Mouse (Mus musculus) stomach, postnatal 0 days (tissue): ENCODE measurements around the gene Tnfrsf22. TPM values are rescaled to one million over a fixed set of nuclear protein-coding genes. Genes with fewer than 3 reads are reported as not detected.

ENCODE experiments used
- ATAC-seq: fragments of 200-750 bp; cut with Nextera tagmentation; 2 replicates; pipeline ENCODE4 v1.8.0; 2017; ENCODE audit not compliant: low FRiP score, low TSS enrichment
- DNase-seq: peaks from one replicate; pipeline ENCODE4 v3.0.0-alpha.2; 2016; ENCODE audit warnings: low spot score
- H3K27ac ChIP-seq: fragments of 300-500 bp; sonication (generic); replicated peaks from 2 replicates; pipeline ENCODE4 v1.5.1; 2014; ENCODE audit warnings: mild to moderate bottlenecking, control low read depth
- H3K27me3 ChIP-seq: fragments of 300-500 bp; sonication (generic); 2 replicates; pipeline ENCODE4 v1.6.1; 2014; ENCODE audit warnings: low read length; ENCODE audit not compliant: control insufficient read depth, insufficient read depth
- H3K36me3 ChIP-seq: fragments of 300-500 bp; sonication (generic); 2 replicates; pipeline ENCODE4 v1.6.1; 2014; ENCODE audit warnings: low read length, mixed read lengths; ENCODE audit not compliant: control insufficient read depth, insufficient read depth
- H3K4me1 ChIP-seq: fragments of 300-500 bp; sonication (generic); replicated peaks from 2 replicates; pipeline ENCODE4 v1.6.1; 2014; ENCODE audit warnings: antibody characterized with exemption; ENCODE audit not compliant: control insufficient read depth, insufficient read depth
- H3K4me2 ChIP-seq: fragments of 300-500 bp; sonication (generic); replicated peaks from 2 replicates; pipeline ENCODE4 v1.6.1; 2014; ENCODE audit warnings: low read depth, mild to moderate bottlenecking, control low read depth, moderate library complexity
- H3K4me3 ChIP-seq: fragments of 300-500 bp; sonication (generic); 2 replicates; pipeline ENCODE4 v1.5.1; 2014; ENCODE audit warnings: low read depth, low read length, control low read depth
- H3K9ac ChIP-seq: fragments of 300-500 bp; sonication (generic); 2 replicates; pipeline ENCODE4 v1.6.1; 2014; ENCODE audit warnings: mild to moderate bottlenecking, low read length, control low read depth, mixed read lengths
- H3K9me3 ChIP-seq: fragments of 300-500 bp; sonication (generic); 2 replicates; pipeline ENCODE4 v1.6.1; 2016; ENCODE audit warnings: low read length; ENCODE audit not compliant: control insufficient read depth
- CTCF ChIP-seq: IDR thresholded peaks from 2 replicates; pipeline ENCODE4 v1.5.1; 2016; ENCODE audit warnings: antibody characterized with exemption, low read depth, mild to moderate bottlenecking, moderate library complexity
- EP300 ChIP-seq: optimal IDR thresholded peaks from 2 replicates; pipeline ENCODE3; 2016; ENCODE audit warnings: antibody characterized with exemption
- WGBS: fragments of 180-500 bp; shearing (Covaris S2); extraction: QIAGEN DNeasy Blood & Tissue Kit; methylation state at CpG from one replicate; pipeline ENCODE4 v1.1.7; 2014; 5-methylcytosine and 5-hydroxymethylcytosine counted together
- polyA plus RNA-seq: library from polyadenylated mRNA; unstranded; fragments of >200 nt; fragmentation: Nextera tagmentation; extraction: Ambion mirVana; gene quantifications from 2 replicates; pipeline ENCODE4 v1.2.1, GENCODE M21; 2015

Gene Tnfrsf22
- polyA plus RNA-seq, 1 experiment from 2014 or later = 4.7 TPM

DNA sequence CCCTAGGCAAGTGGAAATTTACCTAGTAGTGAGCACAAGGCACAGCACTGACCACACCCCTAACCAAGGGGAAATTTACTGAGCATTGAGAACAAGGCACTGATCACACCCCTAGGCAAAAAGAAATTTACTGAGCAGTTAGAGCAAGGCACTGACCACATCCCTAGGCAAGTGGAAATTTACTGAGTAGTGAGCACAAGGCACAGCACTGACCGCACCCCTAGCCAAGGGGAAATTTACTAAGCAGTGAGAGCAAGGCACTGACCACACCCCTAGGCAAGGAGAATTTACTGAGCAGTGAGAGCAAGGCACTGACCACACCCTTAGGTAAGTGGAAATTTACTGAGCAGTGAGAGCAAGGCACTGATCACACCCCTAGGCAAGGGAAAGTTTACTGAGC lies 12.8 kb downstream of the Tnfrsf22 start:
- no peaks in the 10 kb centered on the region for H3K4me1 ChIP-seq
- H3K4me3 ChIP-seq = no peak overlapping the region
- no peak overlapping the region for H3K4me2 ChIP-seq
- no peaks in the 10 kb centered on the region; the same call in 1 of the 2 replicates for H3K36me3 ChIP-seq
- DNase-seq (no peak), ATAC-seq (no peak)
- no peak overlapping the region for H3K9ac ChIP-seq
- H3K27me3 ChIP-seq = no peaks in the 10 kb centered on the region
- H3K9me3 ChIP-seq = no peaks in the 10 kb centered on the region
- TF ChIP-seq CTCF = no peak
- no peak for TF ChIP-seq EP300
- 80% methylated on average over 1 of the region's 1 CpGs for WGBS
- no peak overlapping the region for H3K27ac ChIP-seq

DNA sequence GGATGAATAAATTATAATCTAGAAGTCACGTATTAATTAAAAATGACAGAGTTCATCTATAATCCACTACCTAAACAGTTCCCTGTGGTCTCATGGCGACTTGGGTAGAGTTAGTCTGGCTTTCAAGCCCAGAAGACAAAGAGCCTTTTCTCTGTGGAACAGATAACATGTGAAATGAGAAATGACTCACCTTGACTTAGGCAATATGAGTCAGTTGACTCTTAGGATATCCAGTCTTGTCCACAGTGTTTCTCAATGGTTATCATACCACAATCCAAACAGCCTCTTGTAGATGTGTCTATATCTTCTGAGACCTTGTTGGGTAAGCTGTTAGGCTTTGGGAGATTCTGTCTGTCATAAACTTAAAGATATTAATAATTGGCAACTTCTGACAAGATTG lies 18.0 kb downstream of the Tnfrsf22 start:
- DNase-seq (no peak), ATAC-seq (no peak)
- Histone ChIP-seq H3K27me3 (no peaks in the 10 kb centered on the region), H3K4me1 (no peaks in the 10 kb centered on the region), H3K9ac (no peak overlapping the region), H3K27ac (no peak overlapping the region), H3K4me2 (no peak overlapping the region), H3K36me3 (no peaks in the 10 kb centered on the region), H3K9me3 (no peaks in the 10 kb centered on the region), H3K4me3 (no peak overlapping the region)
- no peak for TF ChIP-seq CTCF
- no peak for TF ChIP-seq EP300
- WGBS = 55% methylated on average over 2 of the region's 2 CpGs

DNA sequence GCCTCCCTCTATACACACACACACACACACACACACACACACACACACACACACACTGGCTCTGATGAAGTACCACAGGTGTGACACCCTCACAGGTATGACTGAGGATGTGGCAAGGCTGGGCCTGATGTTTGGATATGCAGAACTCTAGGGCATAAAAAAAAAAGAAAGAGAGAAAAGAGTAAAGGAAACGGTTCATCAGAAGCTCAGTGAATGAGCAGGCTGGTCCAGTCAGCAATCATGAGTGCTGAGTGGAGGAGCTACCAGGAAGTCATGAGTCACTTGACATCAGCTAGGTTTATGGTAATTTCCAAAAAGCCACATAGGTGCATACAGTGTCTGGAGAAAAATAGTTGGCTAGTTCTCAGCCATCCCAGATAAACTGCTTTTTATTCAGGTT lies 20.0 kb downstream of the Tnfrsf22 start:
- no peak overlapping the region for H3K4me2 ChIP-seq
- H3K9me3 ChIP-seq = no peaks in the 10 kb centered on the region
- no peak overlapping the region for H3K9ac ChIP-seq
- no peaks in the 10 kb centered on the region for H3K36me3 ChIP-seq
- 19% methylated on average over 1 of the region's 1 CpGs for WGBS
- no peaks in the 10 kb centered on the region for H3K27me3 ChIP-seq
- no peak for TF ChIP-seq CTCF
- no peak for TF ChIP-seq EP300
- H3K4me3 ChIP-seq = no peak overlapping the region
- H3K4me1 ChIP-seq = no peaks in the 10 kb centered on the region
- no peak for DNase-seq
- H3K27ac ChIP-seq = no peak overlapping the region
- ATAC-seq = no peak; the same call in 1 of the 2 replicates

DNA sequence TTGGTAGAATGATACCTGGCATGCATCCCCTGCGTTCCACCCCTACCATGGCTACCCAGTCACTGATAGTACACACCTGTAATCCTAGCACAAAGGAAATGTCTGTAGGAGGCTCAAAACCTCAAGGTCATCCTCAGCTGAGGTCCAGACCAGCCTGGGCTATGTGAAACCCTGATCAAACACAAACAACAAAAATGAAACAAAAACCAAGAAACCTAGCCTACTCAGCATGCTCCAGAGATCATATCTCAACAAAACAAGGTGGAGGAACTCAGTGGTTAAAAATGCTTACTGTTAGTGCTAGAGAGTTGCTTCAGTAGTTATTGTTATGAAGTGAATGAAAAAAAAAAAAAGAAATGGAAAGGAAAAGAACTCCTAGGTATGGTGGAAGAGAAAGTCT lies 20.9 kb downstream of the Tnfrsf22 start, which contains the start of gene Tnfrsf26:
Tnfrsf26 (minus strand) TSS at position 183 of the 400 bp plus-strand sequence.
- TF ChIP-seq EP300 (no peak), CTCF (no peak)
- Histone ChIP-seq H3K9me3 (no peaks in the 10 kb centered on the region), H3K4me3 (no peak within 1 kb of the TSS), H3K27me3 (no peaks in the 10 kb centered on the region), H3K36me3 (no peaks in the 10 kb centered on the region), H3K27ac (no peak within 1 kb of the TSS), H3K4me1 (no peaks in the 10 kb centered on the region), H3K4me2 (no peak within 1 kb of the TSS), H3K9ac (no peak within 1 kb of the TSS)
- 89% methylated on average over 1 of the region's 1 CpGs for WGBS
- DNase-seq (no peak), ATAC-seq (no peak)

DNA sequence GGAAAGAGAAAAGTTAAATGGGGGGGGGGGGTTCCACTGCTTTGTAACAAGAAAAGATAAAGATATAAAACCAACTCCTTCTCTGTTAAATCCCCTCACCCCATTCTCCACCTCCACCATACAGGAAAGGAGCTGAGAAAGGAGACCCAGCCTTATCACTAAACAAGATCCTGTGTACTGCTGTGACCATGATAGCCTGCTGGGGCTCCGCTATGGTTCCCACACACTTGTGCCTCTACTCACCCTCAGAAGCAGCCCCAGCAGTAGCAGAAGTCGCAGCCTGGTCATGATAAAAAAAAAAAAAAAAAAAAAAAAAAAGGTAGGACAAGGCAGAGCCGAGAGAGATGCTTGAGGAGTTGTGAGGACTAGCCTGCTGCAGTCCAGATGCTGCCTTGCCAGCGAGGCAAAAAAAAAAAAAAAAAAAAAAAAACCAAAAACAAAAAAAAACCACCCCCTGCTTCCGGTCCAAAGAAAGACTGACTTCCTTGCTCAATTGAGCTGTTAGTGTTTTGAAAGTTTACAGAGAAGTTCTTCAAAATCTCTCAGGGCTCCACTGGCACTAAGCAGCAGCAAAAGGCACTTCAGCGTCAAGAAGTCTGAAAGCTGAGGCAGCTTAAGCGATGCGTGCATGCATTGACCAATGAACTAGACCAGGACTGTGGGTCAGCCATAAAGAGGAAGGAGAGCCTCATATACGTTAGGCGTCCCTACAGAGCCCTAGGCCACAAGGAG lies 21.7 kb downstream of the Tnfrsf22 start:
- no peak overlapping the region for H3K9ac ChIP-seq
- TF ChIP-seq CTCF (no peak), EP300 (no peak)
- no peaks in the 10 kb centered on the region for H3K27me3 ChIP-seq
- H3K9me3 ChIP-seq = no peaks in the 10 kb centered on the region
- no peak overlapping the region for H3K27ac ChIP-seq
- no peak for DNase-seq
- no peak overlapping the region for H3K4me2 ChIP-seq
- no peak overlapping the region for H3K4me3 ChIP-seq
- no peaks in the 10 kb centered on the region for H3K36me3 ChIP-seq
- H3K4me1 ChIP-seq = no peaks in the 10 kb centered on the region
- ATAC-seq = no peak
- 51% methylated on average over 10 of the region's 10 CpGs for whole genome bisulfite sequencing

DNA sequence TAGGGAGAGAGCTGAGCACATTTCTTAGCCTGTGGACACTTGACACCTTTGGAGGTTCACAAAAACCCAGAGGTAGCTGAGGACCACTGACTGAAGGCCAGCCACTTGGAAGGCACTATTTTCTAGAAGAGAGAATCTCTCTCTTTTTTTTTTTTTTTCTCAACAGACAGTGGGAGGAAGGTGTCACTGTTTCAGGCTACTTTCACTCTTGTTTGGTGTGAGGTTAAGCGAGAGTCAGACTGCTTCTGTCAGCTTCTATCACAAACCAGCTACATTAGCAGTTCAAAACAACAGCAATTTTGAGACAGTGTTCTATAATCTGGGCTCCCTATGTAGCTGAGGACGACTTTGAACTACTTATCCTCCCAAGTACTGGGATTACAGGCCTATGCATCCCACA lies 23.3 kb downstream of the Tnfrsf22 start:
- no peaks in the 10 kb centered on the region for H3K9me3 ChIP-seq
- no peaks in the 10 kb centered on the region for H3K36me3 ChIP-seq
- no peak for ATAC-seq
- H3K4me2 ChIP-seq = no peak overlapping the region
- 61% methylated on average over 2 of the region's 2 CpGs for WGBS
- H3K27me3 ChIP-seq = no peaks in the 10 kb centered on the region
- TF ChIP-seq EP300 = no peak
- TF ChIP-seq CTCF = no peak
- no peaks in the 10 kb centered on the region for H3K4me1 ChIP-seq
- no peak overlapping the region for H3K4me3 ChIP-seq
- no peak overlapping the region for H3K9ac ChIP-seq
- H3K27ac ChIP-seq = no peak overlapping the region
- DNase-seq = no peak
